Mouse (Mus musculus) myocyte (in vitro differentiated cells): Measurements from ENCODE around the gene Plpp7. TPM values are rescaled to one million over a fixed set of nuclear protein-coding genes. Genes with fewer than 3 reads are reported as not detected.

Experiments used
- H3K27me3 ChIP-seq: one replicate; pipeline ENCODE4 v1.6.1; 2011; ENCODE audit not compliant: control insufficient read depth, insufficient read depth, insufficient read length
- H3K36me3 ChIP-seq: one replicate; pipeline ENCODE4 v1.6.1; 2011; ENCODE audit not compliant: control insufficient read depth, insufficient read depth
- H3K4me2 ChIP-seq: one replicate; pipeline ENCODE4 v1.6.1; 2011; ENCODE audit warnings: low read depth, control low read depth
- H3K4me3 ChIP-seq: one replicate; pipeline ENCODE4 v1.5.1; 2011; ENCODE audit warnings: mild to moderate bottlenecking, control low read depth, moderate library complexity
- H3K79me2 ChIP-seq: one replicate; pipeline ENCODE4 v1.6.1; 2011; ENCODE audit not compliant: control insufficient read depth, insufficient read depth
- H3ac ChIP-seq: one replicate; pipeline ENCODE4 v1.6.1; 2011; ENCODE audit not compliant: control insufficient read depth, insufficient read length
- CEBPB ChIP-seq: IDR thresholded peaks from 2 replicates; pipeline ENCODE4 v1.6.1; 2011; ENCODE audit warnings: mild to moderate bottlenecking, moderate library complexity; ENCODE audit not compliant: poor library complexity, insufficient read depth, severe bottlenecking
- E2F4 ChIP-seq: IDR thresholded peaks from one replicate; pipeline ENCODE4 v1.6.1; 2011; ENCODE audit warnings: mild to moderate bottlenecking, control low read depth, moderate library complexity; ENCODE audit not compliant: insufficient read depth
- MAX ChIP-seq: IDR thresholded peaks from one replicate; pipeline ENCODE4 v1.6.1; 2011; ENCODE audit warnings: low read depth, mild to moderate bottlenecking, control low read depth
- MYOD1 ChIP-seq, 3 experiments: IDR thresholded peaks; one replicate each; pipeline ENCODE4 v1.6.1; 2011; ENCODE audit warnings: control low read depth in 2 of 3, low read depth in 2 of 3, mild to moderate bottlenecking in 2 of 3, moderate library complexity in 1 of 3; ENCODE audit not compliant: insufficient read length in 2 of 3, control insufficient read depth in 1 of 3
- MYOG ChIP-seq, 3 experiments: IDR thresholded peaks; one replicate each; pipeline ENCODE4 v1.6.1; 2011; ENCODE audit warnings: control low read depth in 2 of 3, low read depth in 2 of 3, mild to moderate bottlenecking in 2 of 3; ENCODE audit not compliant: insufficient read length in 2 of 3, control insufficient read depth in 1 of 3, insufficient read depth in 1 of 3
- POLR2A ChIP-seq: IDR thresholded peaks from one replicate; pipeline ENCODE4 v1.6.1; 2011; ENCODE audit warnings: low read depth, mild to moderate bottlenecking, control low read depth, moderate library complexity; ENCODE audit not compliant: insufficient read length
- POLR2AphosphoS2 ChIP-seq: IDR thresholded peaks from one replicate; pipeline ENCODE4 v1.6.1; 2011; ENCODE audit warnings: low read depth, control low read depth; ENCODE audit not compliant: insufficient read length
- REST ChIP-seq: IDR thresholded peaks from one replicate; pipeline ENCODE4 v1.6.1; 2011; ENCODE audit warnings: mild to moderate bottlenecking, control low read depth, moderate library complexity; ENCODE audit not compliant: insufficient read depth, insufficient read length
- SRF ChIP-seq: IDR thresholded peaks from one replicate; pipeline ENCODE4 v1.6.1; 2011; ENCODE audit warnings: low read depth; ENCODE audit not compliant: control insufficient read depth, insufficient read length
- TCF12 ChIP-seq: IDR thresholded peaks from one replicate; pipeline ENCODE4 v1.6.1; 2011; ENCODE audit warnings: mild to moderate bottlenecking, control low read depth; ENCODE audit not compliant: poor library complexity, insufficient read depth, severe bottlenecking
- TCF3 ChIP-seq: IDR thresholded peaks from one replicate; pipeline ENCODE4 v1.6.1; 2011; ENCODE audit warnings: low read depth, control low read depth; ENCODE audit not compliant: insufficient read length
- USF1 ChIP-seq: IDR thresholded peaks from one replicate; pipeline ENCODE4 v1.6.1; 2011; ENCODE audit warnings: low read depth, mild to moderate bottlenecking, control low read depth, moderate library complexity
- polyA plus RNA-seq: library from polyadenylated mRNA; unstranded; fragments of >200 nt; fragmentation: generic; extraction: Trizol; gene quantifications from one replicate; pipeline ENCODE4 v1.2.1, GENCODE M21; 2012; ENCODE audit warnings: missing spikeins

The Plpp7 gene
- polyA plus RNA-seq, 1 experiment, result 60.6 TPM

DNA sequence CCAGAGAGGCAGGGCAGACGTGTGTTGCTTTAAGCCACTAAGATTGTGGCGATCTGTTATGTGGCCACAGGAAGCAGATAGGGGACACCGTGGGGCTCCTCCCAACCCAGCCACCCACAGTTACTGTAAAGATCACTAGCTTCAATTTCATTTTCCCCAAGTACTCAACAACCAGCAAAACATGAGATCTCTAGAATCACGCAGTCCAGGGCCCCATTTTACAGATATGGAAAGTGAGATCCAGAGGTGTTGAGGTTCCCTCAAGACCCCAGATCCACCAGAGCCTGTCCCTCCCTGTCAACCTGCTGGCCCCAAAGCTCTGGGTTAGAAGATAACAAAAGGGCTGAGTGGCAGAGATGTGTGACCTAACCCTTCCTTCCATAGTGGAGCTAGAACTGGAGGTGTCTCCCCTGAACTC is 20.5 kb downstream of the Plpp7 start:
- H3K27me3 ChIP-seq, result no peaks in the 10 kb centered on the region
- no peak overlapping the region for H3ac ChIP-seq
- no peaks in the 10 kb centered on the region for H3K36me3 ChIP-seq
- no peak for TF ChIP-seq TCF12
- no peak overlapping the region for H3K4me2 ChIP-seq
- H3K4me3 ChIP-seq, result no peak overlapping the region
- H3K79me2 ChIP-seq, result no peaks in the 10 kb centered on the region

DNA sequence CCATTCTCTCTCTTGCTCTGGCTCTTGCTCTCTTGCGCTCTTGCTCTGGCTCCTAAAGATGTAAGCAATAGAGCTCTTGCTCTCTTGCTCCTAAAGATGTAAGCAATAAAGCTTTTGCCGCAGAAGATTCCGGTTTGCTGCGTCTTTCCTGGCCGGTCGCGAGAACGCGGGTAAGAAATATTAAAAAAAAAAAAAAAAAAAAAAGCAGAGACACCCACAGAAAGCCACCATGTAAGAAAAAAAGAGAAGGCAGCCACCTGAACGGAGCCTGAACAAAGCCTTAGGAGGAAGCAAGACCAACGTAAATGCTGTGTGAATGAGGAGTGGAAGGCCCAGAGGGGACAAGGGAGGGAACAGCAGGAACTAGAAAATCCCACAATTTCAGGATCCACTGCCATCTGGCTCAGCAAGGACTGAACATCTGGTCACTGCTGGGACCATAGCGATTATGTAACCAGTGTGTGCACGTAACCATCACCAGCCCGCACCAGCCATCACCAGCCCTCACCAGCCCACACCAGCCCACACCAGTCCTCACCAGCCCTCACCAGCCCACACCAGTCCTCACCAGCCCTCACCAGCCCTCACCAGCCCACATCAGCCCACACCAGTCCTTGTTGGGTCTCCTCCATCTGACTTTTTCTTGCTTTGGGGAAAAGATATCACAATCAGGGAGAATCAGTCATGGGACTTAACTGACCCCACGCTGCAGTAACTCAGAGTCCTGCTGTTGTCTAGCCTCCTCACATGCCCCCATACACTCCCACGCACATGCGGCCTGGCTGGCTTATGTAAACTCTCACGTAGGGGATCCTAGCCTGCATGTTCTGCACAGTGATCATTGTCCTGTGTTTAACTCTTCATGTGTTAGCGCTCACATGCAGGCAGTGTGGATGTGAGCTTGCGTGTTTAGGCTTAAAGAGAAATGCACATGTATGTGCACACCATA is 24.7 kb downstream of the Plpp7 start:
- no peak overlapping the region for H3K4me3 ChIP-seq
- H3ac ChIP-seq, result no peak overlapping the region
- H3K4me2 ChIP-seq, result no peak overlapping the region
- H3K79me2 ChIP-seq, result no peaks in the 10 kb centered on the region
- no peaks in the 10 kb centered on the region for H3K36me3 ChIP-seq
- no peaks in the 10 kb centered on the region for H3K27me3 ChIP-seq
- TF ChIP-seq USF1 (no peak), MYOG (IDR thresholded peaks at IDR 0.05; ENCODE audit: control insufficient read depth in 1 of 3, insufficient read depth in 1 of 3, insufficient read length in 2 of 3, low read depth in 2 of 3) (no peak), SRF (no peak), CEBPB (no peak), MYOD1 (IDR thresholded peaks at IDR 0.05; ENCODE audit: control insufficient read depth in 1 of 3, insufficient read length in 2 of 3, low read depth in 2 of 3) (no peak), POLR2A (no peak), REST (no peak), POLR2AphosphoS2 (no peak), TCF3 (no peak), TCF12 (no peak), MAX (no peak), E2F4 (no peak)

DNA sequence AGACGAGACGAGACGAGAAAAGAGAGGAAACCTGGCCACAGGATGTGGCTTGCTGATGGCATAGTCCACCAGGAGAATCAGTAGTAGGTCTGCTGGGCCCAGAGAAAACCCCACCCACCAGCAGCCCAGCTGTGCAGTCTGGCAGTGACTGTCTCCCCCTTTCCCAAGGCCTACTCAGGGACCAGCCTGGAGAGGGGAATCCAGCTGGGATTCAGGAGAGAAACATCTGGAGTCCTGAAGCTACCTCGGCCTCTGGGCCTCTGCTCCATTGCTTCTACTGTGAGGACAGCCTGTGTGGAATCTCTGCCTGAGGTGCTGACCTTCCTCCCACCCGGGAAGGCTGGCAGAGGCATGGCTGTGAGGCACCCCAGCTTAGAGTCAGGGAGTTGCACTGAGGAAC is 25.8 kb downstream of the Plpp7 start:
- no peak overlapping the region for H3ac ChIP-seq
- no peaks in the 10 kb centered on the region for H3K79me2 ChIP-seq
- H3K4me2 ChIP-seq, result no peak overlapping the region
- H3K36me3 ChIP-seq, result no peaks in the 10 kb centered on the region
- TF ChIP-seq MAX (no peak), USF1 (no peak), REST (no peak), TCF12 (no peak), MYOG (IDR thresholded peaks at IDR 0.05; ENCODE audit: control insufficient read depth in 1 of 3, insufficient read depth in 1 of 3, insufficient read length in 2 of 3, low read depth in 2 of 3) (no peak), CEBPB (no peak), POLR2A (no peak), E2F4 (no peak), SRF (no peak)
- no peak overlapping the region for H3K4me3 ChIP-seq
- H3K27me3 ChIP-seq, result no peaks in the 10 kb centered on the region

DNA sequence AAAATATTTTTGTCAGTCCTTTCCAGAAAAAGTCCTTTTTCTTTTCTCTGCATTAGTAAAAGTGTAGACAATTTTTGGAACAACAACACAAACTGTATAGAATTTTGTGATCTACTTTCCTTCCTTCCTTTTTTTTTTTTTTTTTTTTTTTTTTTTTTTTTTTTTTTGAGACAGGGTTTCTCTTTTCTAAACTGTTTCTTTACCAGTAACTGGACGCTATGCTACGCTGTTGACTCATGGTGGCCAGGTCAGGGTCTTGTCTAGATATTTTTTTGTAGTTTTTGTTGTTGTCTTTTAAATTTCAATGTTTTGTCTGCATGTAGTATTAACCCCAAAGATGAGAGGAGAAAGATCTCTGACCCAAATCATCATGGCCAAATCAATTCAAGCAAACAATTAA is 26.5 kb downstream of the Plpp7 start:
- H3K4me2 ChIP-seq, result no peak overlapping the region
- no peaks in the 10 kb centered on the region for H3K27me3 ChIP-seq
- H3K79me2 ChIP-seq, result no peaks in the 10 kb centered on the region
- H3ac ChIP-seq, result no peak overlapping the region
- H3K36me3 ChIP-seq, result no peaks in the 10 kb centered on the region
- TF ChIP-seq MYOD1 (IDR thresholded peaks at IDR 0.05; ENCODE audit: control insufficient read depth in 1 of 3, insufficient read length in 2 of 3, low read depth in 2 of 3) (no peak), CEBPB (no peak), POLR2A (no peak), TCF3 (no peak), USF1 (no peak), E2F4 (no peak), MYOG (IDR thresholded peaks at IDR 0.05; ENCODE audit: control insufficient read depth in 1 of 3, insufficient read depth in 1 of 3, insufficient read length in 2 of 3, low read depth in 2 of 3) (no peak), SRF (no peak), MAX (no peak), TCF12 (no peak), REST (no peak), POLR2AphosphoS2 (no peak)
- no peak overlapping the region for H3K4me3 ChIP-seq
